Mouse (Mus musculus) forebrain, postnatal 0 days (tissue): ENCODE data around the gene Gm18596. TPM values are rescaled to one million over a fixed set of nuclear protein-coding genes. Genes with fewer than 3 reads are reported as not detected.
"Not testable (repeated sequence)": the region's sequence is repeated elsewhere in the genome, so short reads cannot be mapped to it uniquely, and the experiment has no call there.

Experiments used
- ATAC-seq: fragments of 200-750 bp; cut with Nextera tagmentation; 2 replicates; pipeline ENCODE4 v1.8.0; 2017; ENCODE audit warnings: mild to moderate bottlenecking, moderate library complexity
- DNase-seq: peaks from one replicate; pipeline ENCODE4 v3.0.0-alpha.2; 2015
- H3K27ac ChIP-seq: fragments of 300-500 bp; sonication (generic); 2 replicates; pipeline ENCODE4 v1.5.1; 2014; ENCODE audit warnings: low read depth, mild to moderate bottlenecking, antibody characterized with exemption, low read length, moderate library complexity, mixed read lengths
- H3K27me3 ChIP-seq: fragments of 300-500 bp; sonication (generic); 2 replicates; pipeline ENCODE4 v1.6.1; 2014; ENCODE audit warnings: mild to moderate bottlenecking, low read length, mixed read lengths; ENCODE audit not compliant: insufficient read depth
- H3K36me3 ChIP-seq: fragments of 300-500 bp; sonication (generic); 2 replicates; pipeline ENCODE4 v1.6.1; 2014; ENCODE audit warnings: mild to moderate bottlenecking, moderate library complexity; ENCODE audit not compliant: insufficient read depth
- H3K4me1 ChIP-seq: fragments of 300-500 bp; sonication (generic); 2 replicates; pipeline ENCODE4 v1.6.1; 2014; ENCODE audit warnings: antibody characterized with exemption; ENCODE audit not compliant: insufficient read depth
- H3K4me2 ChIP-seq: fragments of 300-500 bp; sonication (generic); 2 replicates; pipeline ENCODE4 v1.6.1; 2014; ENCODE audit warnings: low read depth, mild to moderate bottlenecking, moderate library complexity
- H3K4me3 ChIP-seq: fragments of 300-500 bp; sonication (generic); 2 replicates; pipeline ENCODE4 v1.5.1; 2014; ENCODE audit warnings: low read depth, low read length, mixed read lengths
- H3K9ac ChIP-seq: fragments of 300-500 bp; sonication (generic); 2 replicates; pipeline ENCODE4 v1.6.1; 2014; ENCODE audit warnings: mild to moderate bottlenecking
- H3K9me3 ChIP-seq: fragments of 300-500 bp; sonication (generic); 2 replicates; pipeline ENCODE4 v1.6.1; 2016; ENCODE audit warnings: low read length
- CTCF ChIP-seq: sonication (generic); IDR thresholded peaks from 2 replicates; pipeline ENCODE4 v1.5.1; 2016; ENCODE audit warnings: antibody characterized with exemption, control low read depth, low read depth
- WGBS: fragments of 180-500 bp; shearing (Covaris S2); extraction: QIAGEN DNeasy Blood & Tissue Kit; methylation state at CpG from one replicate; pipeline ENCODE4 v1.1.7; 2014; 5-methylcytosine and 5-hydroxymethylcytosine counted together
- polyA plus RNA-seq: library from polyadenylated mRNA; unstranded; fragments of >200 nt; fragmentation: Nextera tagmentation; extraction: Ambion mirVana; gene quantifications from 2 replicates; pipeline ENCODE4 v1.2.1, GENCODE M21; 2015
- total RNA-seq: library from RNA; depleted of rRNA; stranded (reverse); fragments of >200 nt; gene quantifications from 2 replicates; pipeline ENCODE4 v1.2.3, GENCODE M21; 2014

Gene Gm18596
- total and polyA plus RNA-seq, 2 experiments from 2014 or later, result not detected

DNA sequence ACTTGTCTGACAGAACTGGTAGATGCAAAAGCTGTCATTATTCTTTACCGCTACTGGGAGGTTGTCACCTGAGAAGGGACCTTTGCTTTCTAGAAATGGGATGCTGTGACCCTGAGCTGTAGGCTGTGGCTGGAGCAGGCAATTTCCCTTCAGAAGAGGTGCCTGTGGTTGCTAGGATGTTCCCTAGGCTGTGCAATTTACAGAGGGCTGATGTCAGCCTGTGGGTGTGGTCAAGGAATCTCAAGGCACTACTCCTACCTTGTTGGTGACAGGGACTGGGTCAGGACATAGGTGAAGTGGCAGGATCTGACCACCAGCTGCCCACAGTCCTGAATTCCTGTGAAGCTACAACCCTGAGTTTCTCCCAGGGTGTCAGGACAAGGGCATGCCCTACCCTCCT lies 27.3 kb upstream of the Gm18596 start:
- H3K9me3 ChIP-seq, result no peaks in the 10 kb centered on the region
- TF ChIP-seq CTCF, result no peak
- H3K4me2 ChIP-seq, result no peak overlapping the region
- no peak overlapping the region for H3K9ac ChIP-seq
- ATAC-seq (no peak), DNase-seq (no peak)
- H3K27ac ChIP-seq, result no peak overlapping the region
- H3K4me3 ChIP-seq, result no peak overlapping the region
- 73% methylated on average over 1 of the region's 1 CpGs for WGBS
- no peaks in the 10 kb centered on the region for H3K36me3 ChIP-seq
- no peaks in the 10 kb centered on the region for H3K27me3 ChIP-seq
- H3K4me1 ChIP-seq, result no peaks in the 10 kb centered on the region

DNA sequence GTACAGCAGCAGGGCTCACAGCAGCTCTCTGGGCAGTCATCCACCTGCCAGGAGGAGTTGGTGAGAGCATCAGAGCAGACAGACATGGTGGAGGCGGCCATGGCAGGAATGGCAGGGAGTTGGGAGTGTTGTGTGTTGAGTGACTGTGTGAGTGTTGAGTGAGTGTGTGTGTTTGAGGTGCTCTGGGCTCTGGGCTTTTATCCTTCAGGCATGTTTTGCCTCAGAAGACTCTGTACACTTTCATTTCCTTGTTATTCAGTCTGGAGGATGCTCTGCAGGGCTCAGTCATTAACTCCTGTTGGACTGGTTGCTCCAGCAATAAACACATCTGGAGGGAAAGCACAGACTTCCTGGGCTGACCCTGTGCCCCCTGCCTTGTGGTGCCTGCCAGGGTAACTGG lies 17.1 kb upstream of the Gm18596 start, which contains the start of gene Gm3233:
Gm3233 (minus strand) TSS at position 101 of the 400 bp plus-strand sequence.
- not testable (repeated sequence) for H3K27ac ChIP-seq, H3K4me3 ChIP-seq, H3K27me3 ChIP-seq, H3K36me3 ChIP-seq, H3K9ac ChIP-seq, H3K9me3 ChIP-seq, DNase-seq, H3K4me2 ChIP-seq, H3K4me1 ChIP-seq, ATAC-seq
- WGBS, result no CpG with 5 or more reads among the region's 1 CpGs

DNA sequence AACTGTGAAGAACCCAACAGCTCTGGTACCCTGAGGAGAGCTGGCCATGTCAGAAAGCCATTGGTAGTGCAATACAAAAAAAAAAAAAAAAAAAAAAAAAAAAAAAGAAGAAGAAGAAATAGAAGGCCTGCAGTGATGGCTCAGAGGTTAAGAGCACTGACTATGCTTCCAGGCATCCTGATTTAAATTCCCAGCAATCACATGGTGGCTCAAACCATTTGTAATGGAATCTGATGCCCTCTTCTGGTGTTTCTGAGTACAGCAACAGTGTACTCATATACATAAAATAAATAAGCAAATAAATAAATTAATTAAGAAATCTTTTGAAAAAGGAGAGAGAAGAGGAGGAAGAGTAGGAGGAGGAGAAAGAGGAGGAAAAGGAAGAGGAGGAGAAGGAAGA lies 11.0 kb upstream of the Gm18596 start:
- Histone ChIP-seq H3K4me2 (no peak overlapping the region), H3K9ac (no peak overlapping the region), H3K9me3 (no peaks in the 10 kb centered on the region), H3K27me3 (no peaks in the 10 kb centered on the region), H3K4me1 (no peaks in the 10 kb centered on the region), H3K36me3 (no peaks in the 10 kb centered on the region), H3K4me3 (no peak overlapping the region), H3K27ac (no peak overlapping the region)
- ATAC-seq (no peak), DNase-seq (no peak)
- TF ChIP-seq CTCF, result no peak

DNA sequence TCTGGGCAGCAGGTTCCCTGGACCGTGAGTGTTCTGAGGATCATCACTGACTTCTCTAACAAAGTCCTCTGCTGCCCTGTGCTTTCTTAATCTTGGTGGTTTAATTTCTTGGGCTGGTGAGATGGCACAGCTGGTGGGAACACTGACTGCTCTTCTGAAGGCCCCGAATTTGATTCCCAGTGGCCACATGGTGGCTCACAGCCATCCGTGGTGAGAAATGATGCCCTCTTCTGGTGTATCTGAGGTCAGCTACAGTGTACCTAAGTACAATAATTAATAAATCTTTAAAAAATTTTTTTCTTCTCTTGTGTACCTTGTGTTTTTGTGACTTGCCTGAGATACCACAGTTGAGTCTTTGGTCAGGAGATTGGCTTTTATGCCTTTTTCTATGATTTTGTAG lies 9.9 kb upstream of the Gm18596 start:
- H3K27me3 ChIP-seq, H3K27ac ChIP-seq, H3K36me3 ChIP-seq, DNase-seq, ATAC-seq, H3K4me3 ChIP-seq, H3K4me1 ChIP-seq, H3K9me3 ChIP-seq, H3K9ac ChIP-seq, H3K4me2 ChIP-seq: not testable (repeated sequence)
- 53% methylated on average over 3 of the region's 3 CpGs for WGBS

DNA sequence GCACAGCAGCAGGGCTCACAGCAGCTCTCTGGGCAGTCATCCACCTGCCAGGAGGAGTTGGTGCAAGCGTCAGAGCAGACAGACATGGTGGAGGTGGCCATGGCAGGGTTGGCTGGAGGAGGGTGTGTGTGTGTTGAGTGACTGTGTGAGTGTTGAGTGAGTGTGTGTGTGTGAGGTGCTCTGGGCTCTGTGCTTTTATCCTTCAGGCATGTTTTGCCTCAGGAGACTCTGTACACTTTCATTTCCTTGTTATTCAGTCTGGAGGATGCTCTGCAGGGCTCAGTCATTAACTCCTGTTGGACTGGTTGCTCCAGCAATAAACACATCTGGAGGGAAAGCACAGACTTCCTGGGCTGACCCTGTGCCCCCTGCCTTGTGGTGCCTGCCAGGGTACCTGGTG lies 8.8 kb upstream of the Gm18596 start, which contains the start of gene Gm9736:
Gm9736 (minus strand) TSS at position 101 of the 400 bp plus-strand sequence.
- ATAC-seq, DNase-seq: not testable (repeated sequence)

DNA sequence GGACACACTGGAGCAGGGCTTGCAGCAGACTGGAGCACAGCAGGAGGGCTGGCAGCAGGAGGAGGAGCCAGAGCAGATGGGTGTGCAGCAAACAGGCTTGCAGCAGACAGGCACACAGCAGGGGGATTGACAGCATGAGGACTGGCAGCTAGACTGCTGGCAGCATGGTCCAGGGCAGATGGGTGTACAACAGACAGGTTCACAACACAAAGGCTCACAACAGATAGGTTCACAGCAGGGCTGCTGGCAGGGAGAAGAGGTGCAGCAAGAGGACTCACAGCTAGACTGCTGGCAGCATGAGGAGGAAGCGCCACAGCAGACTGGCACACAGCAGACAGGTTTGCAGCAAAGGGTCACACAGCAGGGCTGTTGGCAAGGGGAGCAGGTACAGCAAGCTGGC lies 8.2 kb upstream of the Gm18596 start:
- whole genome bisulfite sequencing, result 56% methylated on average over 1 of the region's 1 CpGs

More for the DNA sequence above, 8.8 kb upstream of the Gm18596 start, which contains the start of gene Gm9736:
- H3K4me1 ChIP-seq, H3K4me2 ChIP-seq, H3K9me3 ChIP-seq, H3K27me3 ChIP-seq, H3K9ac ChIP-seq, H3K4me3 ChIP-seq, H3K27ac ChIP-seq, H3K36me3 ChIP-seq: not testable (repeated sequence)
- 62% methylated on average over 1 of the region's 1 CpGs for WGBS

DNA sequence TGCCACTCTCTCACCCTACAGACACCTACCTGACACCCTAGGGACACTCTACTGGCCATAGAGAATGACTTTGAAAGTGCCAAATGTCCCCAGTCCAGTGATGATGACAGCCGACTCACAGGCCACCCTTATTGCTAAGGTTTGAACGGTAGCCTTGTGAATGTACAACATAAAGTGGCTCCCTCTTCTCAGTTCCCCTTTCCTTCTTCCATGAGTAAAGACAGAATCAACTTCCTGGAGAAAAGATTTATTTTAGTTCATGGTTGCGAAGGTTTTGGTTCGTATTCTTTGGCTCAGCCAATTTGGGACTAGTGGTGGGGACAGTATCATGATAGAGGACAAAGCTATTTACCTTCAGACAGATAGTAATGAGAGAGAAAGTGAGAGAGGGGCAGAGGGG lies 3.5 kb downstream of the Gm18596 start:
- no peaks in the 10 kb centered on the region for H3K4me1 ChIP-seq
- H3K36me3 ChIP-seq, result no peaks in the 10 kb centered on the region
- DNase-seq, result no peak
- H3K4me2 ChIP-seq, result no peak overlapping the region
- TF ChIP-seq CTCF, result no peak
- no peak overlapping the region for H3K4me3 ChIP-seq
- no peak for ATAC-seq
- no peaks in the 10 kb centered on the region for H3K27me3 ChIP-seq
- H3K27ac ChIP-seq, result no peak overlapping the region
- peaks cover 4% of the 10 kb centered on the region; the same call in 1 of the 2 replicates for H3K9me3 ChIP-seq
- 89% methylated on average over 4 of the region's 4 CpGs for WGBS
- no peak overlapping the region for H3K9ac ChIP-seq

More for the DNA sequence above, 8.2 kb upstream of the Gm18596 start:
- DNase-seq, H3K4me3 ChIP-seq, H3K27me3 ChIP-seq, H3K9ac ChIP-seq, H3K9me3 ChIP-seq, H3K27ac ChIP-seq, H3K4me2 ChIP-seq, H3K4me1 ChIP-seq, ATAC-seq, H3K36me3 ChIP-seq: not testable (repeated sequence)

DNA sequence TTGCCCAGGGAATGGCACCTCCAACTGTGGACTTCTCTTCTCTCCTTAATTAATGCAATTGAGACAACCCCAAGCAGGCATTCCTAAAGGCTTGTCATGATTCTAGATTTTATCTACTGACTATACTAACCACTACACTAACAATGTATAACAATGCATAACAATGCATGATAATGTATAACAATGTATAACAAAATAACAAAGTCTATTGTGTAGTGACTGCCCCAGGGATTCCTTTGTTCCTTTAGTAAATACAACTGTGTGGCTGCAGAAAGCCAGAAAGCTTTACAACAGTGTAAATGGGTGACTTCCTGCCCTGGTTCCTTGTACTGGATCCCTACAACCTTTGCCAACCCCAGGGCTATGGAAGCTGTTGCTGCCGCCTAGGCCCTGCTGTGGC lies 6.5 kb downstream of the Gm18596 start:
- 97% methylated on average over 1 of the region's 1 CpGs for WGBS
- Histone ChIP-seq H3K9me3 (peaks cover 4% of the 10 kb centered on the region; the same call in 1 of the 2 replicates), H3K4me1 (no peaks in the 10 kb centered on the region), H3K27me3 (no peaks in the 10 kb centered on the region), H3K9ac (no peak overlapping the region), H3K27ac (no peak overlapping the region), H3K36me3 (no peaks in the 10 kb centered on the region), H3K4me3 (no peak overlapping the region), H3K4me2 (no peak overlapping the region)
- no peak for TF ChIP-seq CTCF
- ATAC-seq, result no peak
- no peak for DNase-seq
